Mouse (Mus musculus) B cell, adult 62 days (primary cell): ENCODE data around the gene Onecut3. TPM values are rescaled to one million over a fixed set of nuclear protein-coding genes. Genes with fewer than 3 reads are reported as not detected.

Experiments
- total RNA-seq: library from RNA; stranded (reverse); gene quantifications from 4 replicates; pipeline ENCODE4 v1.2.4, GENCODE M21; 2023

Gene Onecut3
- not detected in 4 replicates for total RNA-seq

GRCm38 (mm10) chr10:80494732-80495131 lies at the start of gene Onecut3:
TSS of gene Onecut3 (plus strand) at chr10:80494835.

GRCm38 (mm10) chr10:80538710-80539394 lies 44.2 kb downstream of the Onecut3 start, which contains the start of gene Atp8b3:
TSS of gene Atp8b3 (minus strand) at chr10:80539124.

DNA sequence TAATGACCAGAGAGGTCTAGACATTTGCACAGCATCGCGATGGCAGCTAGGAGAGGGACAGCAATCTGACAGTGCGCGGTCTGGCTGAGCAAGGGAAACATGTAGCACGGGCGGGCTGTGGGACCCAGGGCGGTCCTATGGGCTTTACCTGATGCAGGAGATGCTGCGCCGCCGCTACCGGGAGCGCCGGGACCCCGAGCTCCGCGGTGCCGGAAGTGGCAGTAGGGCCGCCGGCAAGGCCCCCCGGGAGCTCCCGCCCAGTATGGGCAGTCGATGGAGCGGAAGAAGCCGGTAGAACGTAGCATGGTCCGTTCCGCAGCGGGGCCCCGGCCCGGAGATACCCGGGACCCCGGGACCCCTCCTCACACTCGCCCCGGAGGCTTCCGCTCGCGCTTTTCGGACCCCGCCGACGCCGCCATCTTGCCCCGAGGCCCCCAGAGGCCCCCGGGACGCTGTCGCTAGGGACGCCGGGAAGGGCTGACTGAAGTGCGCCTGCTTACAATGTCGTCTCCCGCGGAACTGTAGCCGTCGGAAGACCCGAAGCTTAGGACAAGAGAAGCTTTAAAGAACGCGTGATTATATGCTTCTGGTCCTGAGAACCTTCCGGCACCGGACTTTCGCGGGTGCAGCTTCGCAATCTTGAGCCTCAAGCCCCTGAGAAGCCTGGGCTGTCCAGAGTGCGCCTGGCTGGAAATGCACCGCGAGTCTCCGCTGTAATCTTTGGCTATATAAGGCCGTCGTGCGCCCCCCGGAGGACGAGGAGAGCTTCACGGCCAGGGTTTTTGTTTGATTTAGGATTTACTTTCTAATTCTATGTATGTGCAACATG lies 66.7 kb downstream of the Onecut3 start, which contains the start of gene Rexo1:
TSS of gene Rexo1 (minus strand) at position 445 of the 829 bp plus-strand sequence.

Other genes starting within 250 kb of the Onecut3 start
- gene Ndufs7, start 245.7 kb upstream of the Onecut3 start, total RNA-seq: 80.4 to 105 TPM (median 90.1 TPM) in 4 replicates
- gene Gamt, start 233.8 kb upstream of the Onecut3 start, total RNA-seq: 1.7 to 2.7 TPM (median 2.4 TPM) in 4 replicates
- 143 to 153 TPM (median 147 TPM) in 4 replicates for gene Dazap1, start 233.3 kb upstream of the Onecut3 start, total RNA-seq
- 2,767 to 2,923 TPM (median 2,836 TPM) in 4 replicates for gene Rps15, start 202.4 kb upstream of the Onecut3 start, total RNA-seq
- 0.16 to 0.32 TPM (median 0.26 TPM) in 4 replicates for gene Apc2, start 198.9 kb upstream of the Onecut3 start, total RNA-seq
- 19.7 to 26.5 TPM (median 23.9 TPM) in 4 replicates for gene 2310011J03Rik, start 174.3 kb upstream of the Onecut3 start, total RNA-seq
- 0.52 to 1.6 TPM (median 1.2 TPM) in 4 replicates for gene Pcsk4, start 165.3 kb upstream of the Onecut3 start, total RNA-seq
- gene Reep6, start 164.9 kb upstream of the Onecut3 start, total RNA-seq: 0.48 TPM in 1 of 4 replicates, not detected in the others
- gene Adamtsl5, start 146.4 kb upstream of the Onecut3 start, total RNA-seq: not detected in 4 replicates
- gene Plk5, start 138.4 kb upstream of the Onecut3 start, total RNA-seq: not detected in 4 replicates
- 6.8 to 10.3 TPM (median 7.9 TPM) in 4 replicates for gene Mex3d, start 107.2 kb upstream of the Onecut3 start, total RNA-seq
- gene Mbd3, start 95.3 kb upstream of the Onecut3 start, total RNA-seq: 92.0 to 97.5 TPM (median 95.4 TPM) in 4 replicates
- 62.3 to 65.7 TPM (median 62.6 TPM) in 4 replicates for gene Uqcr11, start 88.0 kb upstream of the Onecut3 start, total RNA-seq
- gene Tcf3, start 61.2 kb upstream of the Onecut3 start, total RNA-seq: 183 to 210 TPM (median 200 TPM) in 4 replicates
- not detected in 4 replicates for gene Atp8b3, start 44.3 kb downstream of the Onecut3 start, total RNA-seq
- 113 to 136 TPM (median 123 TPM) in 4 replicates for gene Rexo1, start 66.7 kb downstream of the Onecut3 start, total RNA-seq
- 30.3 to 34.0 TPM (median 31.5 TPM) in 4 replicates for gene Klf16, start 82.5 kb downstream of the Onecut3 start, total RNA-seq
- 89.6 to 111 TPM (median 99.5 TPM) in 4 replicates for gene Abhd17a, start 95.5 kb downstream of the Onecut3 start, total RNA-seq
- gene Scamp4, start 108.0 kb downstream of the Onecut3 start, total RNA-seq: 61.5 to 65.5 TPM (median 62.9 TPM) in 4 replicates
- gene Adat3, start 108.0 kb downstream of the Onecut3 start, total RNA-seq: 9.3 to 21.8 TPM (median 15.5 TPM) in 4 replicates
- gene Gm49322, start 111.2 kb downstream of the Onecut3 start, total RNA-seq: 10.6 to 12.6 TPM (median 11.2 TPM) in 4 replicates
- gene Csnk1g2, start 128.0 kb downstream of the Onecut3 start, total RNA-seq: 209 to 257 TPM (median 213 TPM) in 4 replicates
- gene Btbd2, start 162.2 kb downstream of the Onecut3 start, total RNA-seq: 30.1 to 32.7 TPM (median 31.0 TPM) in 4 replicates
- gene Mknk2, start 183.3 kb downstream of the Onecut3 start, total RNA-seq: 396 to 427 TPM (median 418 TPM) in 4 replicates
- gene Mob3a, start 207.1 kb downstream of the Onecut3 start, total RNA-seq: 94.0 to 111 TPM (median 98.1 TPM) in 4 replicates
- gene Izumo4, start 207.3 kb downstream of the Onecut3 start, total RNA-seq: 34.0 to 51.5 TPM (median 39.5 TPM) in 4 replicates
- 122 to 151 TPM (median 133 TPM) in 4 replicates for gene Ap3d1, start 247.4 kb downstream of the Onecut3 start, total RNA-seq